In the genomic region with DNA sequence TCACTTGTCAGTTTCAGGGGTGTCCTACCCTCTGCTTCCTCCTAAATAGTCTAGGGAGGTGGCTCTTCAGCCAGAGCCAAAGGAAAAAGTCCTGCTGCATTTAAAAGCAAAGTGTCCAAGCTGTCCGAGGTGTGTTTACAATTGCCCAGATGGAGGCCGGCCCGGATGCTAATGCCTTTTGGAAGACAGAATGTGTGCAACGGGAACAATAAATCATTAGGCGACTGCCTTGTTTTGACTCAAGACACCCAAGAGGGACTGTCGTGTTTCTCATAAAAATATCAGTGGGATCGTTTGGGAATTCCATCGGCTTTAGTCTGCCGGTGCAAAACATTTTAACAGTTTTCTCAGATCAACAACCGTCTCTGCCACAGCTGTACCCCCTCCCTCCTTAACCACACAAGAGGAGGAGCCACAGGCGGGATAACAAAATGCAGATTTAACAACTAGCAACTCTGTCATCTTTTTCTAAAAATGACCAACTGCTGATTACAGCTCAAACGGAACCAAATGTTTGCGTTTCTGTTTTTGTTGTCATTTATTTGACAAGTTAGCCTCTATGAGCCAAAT, we compare ENCODE assay signal across 10 mouse cellular contexts. TPM values are rescaled to one million over a fixed set of nuclear protein-coding genes. Genes with fewer than 3 reads are reported as not detected.
DNase-seq lines count a peak whose midpoint lies in the region; ATAC-seq lines count a peak whose summit lies in the region.
"Had no signal": no experiment of that assay in that cellular context is flagged by ENCODE, and none has a peak within 500 bp of the region (broad histone marks: within the 10 kb centered on the region; RNA-seq: fewer than 3 reads in every experiment).

No protein-coding gene starts in this region.

- 56% methylated on average over 13 of the region's 13 CpGs for WGBS in hindbrain, embryonic 12.5 days
- WGBS in hindbrain, embryonic 11.5 days, result 74% methylated on average over 13 of the region's 13 CpGs

- 0 out of 2 replicates have a peak, but pooled peaks cover 4% of the 10 kb centered on the region for H3K36me3 ChIP-seq in hindbrain, embryonic 12.5 days
- H3K36me3 ChIP-seq in hindbrain, embryonic 11.5 days (ENCODE audit: control insufficient read depth, insufficient read depth, low read length), result no peaks in the 10 kb centered on the region

- H3K9me3 ChIP-seq in hindbrain, embryonic 12.5 days (replicated peaks), result no peaks in the 10 kb centered on the region
- H3K9me3 ChIP-seq in hindbrain, embryonic 11.5 days (ENCODE audit: control insufficient read depth, low read length), result no peaks in the 10 kb centered on the region
- H3K9me3 ChIP-seq: midbrain, embryonic 12.5 days had no signal

- intact Hi-C loops in left cerebral cortex, postnatal 25 days (cut with DNase I), result no loop called here

- ATAC-seq in hindbrain, embryonic 12.5 days (ENCODE audit: low FRiP score), result no peak
- ATAC-seq in hindbrain, embryonic 11.5 days (ENCODE audit: low FRiP score), result no peak

- H3K4me1 ChIP-seq in hindbrain, embryonic 12.5 days, result peaks cover 16% of the 10 kb centered on the region
- no peaks in the 10 kb centered on the region for H3K4me1 ChIP-seq in hindbrain, embryonic 11.5 days (replicated peaks; ENCODE audit: control insufficient read depth, insufficient read depth, low read length)

- no peak overlapping the region for H3K9ac ChIP-seq in hindbrain, embryonic 12.5 days
- H3K9ac ChIP-seq in hindbrain, embryonic 11.5 days (ENCODE audit: low read depth, low read length), result no peak overlapping the region
- H3K9ac ChIP-seq: midbrain, embryonic 12.5 days had no signal

- no peak overlapping the region for H3K4me2 ChIP-seq in hindbrain, embryonic 12.5 days (replicated peaks)
- H3K4me2 ChIP-seq in hindbrain, embryonic 11.5 days (replicated peaks; ENCODE audit: low read depth, low read length), result no peak overlapping the region
- H3K4me2 ChIP-seq: midbrain, embryonic 12.5 days had no signal

- DNase-seq in hindbrain, embryonic 11.5 days (ENCODE audit: low spot score), result no peak
- peak; percentile 64 for DNase-seq in urinary bladder, postnatal 14 days (ENCODE audit: low spot score)
- no peak for DNase-seq in urinary bladder, postnatal 10 days (ENCODE audit: low spot score)
- peak; percentile 67 for DNase-seq in lung, postnatal 36 days
- DNase-seq in spleen, adult 12 weeks (ENCODE audit: low spot score), result no peak
- DNase-seq in left cerebral cortex, postnatal 25 days (ENCODE audit: low spot score in 2 of 2), result no peak
- DNase-seq in Muller cell, postnatal 12 days (ENCODE audit: inconsistent ontology term), result no peak
- DNase-seq: cerebellum, adult 18-20 months had no signal

- H3K27ac ChIP-seq in hindbrain, embryonic 12.5 days, result peak overlapping the region; percentile 6; the same call in 1 of the 2 replicates
- no peak overlapping the region for H3K27ac ChIP-seq in hindbrain, embryonic 11.5 days (ENCODE audit: low read depth, low read length)
- H3K27ac ChIP-seq: midbrain, embryonic 12.5 days had no signal

- H3K4me3 ChIP-seq in hindbrain, embryonic 12.5 days, result no peak overlapping the region
- H3K4me3 ChIP-seq in hindbrain, embryonic 11.5 days (ENCODE audit: low read depth, low read length), result no peak overlapping the region
- H3K4me3 ChIP-seq: midbrain, embryonic 12.5 days had no signal

- H3K27me3 ChIP-seq in hindbrain, embryonic 12.5 days, result no peaks in the 10 kb centered on the region
- no peaks in the 10 kb centered on the region for H3K27me3 ChIP-seq in hindbrain, embryonic 11.5 days (ENCODE audit: control insufficient read depth, insufficient read depth, low read length)
- H3K27me3 ChIP-seq: midbrain, embryonic 12.5 days had no signal

RNA-seq across cellular contexts. Expression of a gene that starts 26.7 kb away (rescaled TPM):
- 0.41 and 0.73 TPM in 2 replicates for polyA plus RNA-seq in hindbrain, embryonic 12.5 days (2016; fragmentation: Nextera tagmentation; extraction: Ambion mirVana)
- 0.25 and 0.31 TPM in 2 replicates for polyA plus RNA-seq in hindbrain, embryonic 11.5 days (2014; fragmentation: Nextera tagmentation; extraction: Ambion mirVana)
- under 1 TPM; 0.07 to 0.09 TPM for total RNA-seq in left cerebral cortex, postnatal 25 days (2021)

RNA-seq across cellular contexts. Expression of a gene that starts 43.1 kb away (rescaled TPM):
- polyA plus RNA-seq in hindbrain, embryonic 12.5 days (2016; fragmentation: Nextera tagmentation; extraction: Ambion mirVana), result 5.8 and 6.4 TPM in 2 replicates
- 4.0 and 6.5 TPM in 2 replicates for polyA plus RNA-seq in hindbrain, embryonic 11.5 days (2014; fragmentation: Nextera tagmentation; extraction: Ambion mirVana)
- total RNA-seq in left cerebral cortex, postnatal 25 days (2021), result 1 to 10 TPM; 3.3 to 3.6 TPM

RNA-seq across cellular contexts. Expression of a gene that starts 55.8 kb away (rescaled TPM):
- 47.4 and 54.7 TPM in 2 replicates for polyA plus RNA-seq in hindbrain, embryonic 12.5 days (2016; fragmentation: Nextera tagmentation; extraction: Ambion mirVana)
- polyA plus RNA-seq in hindbrain, embryonic 11.5 days (2014; fragmentation: Nextera tagmentation; extraction: Ambion mirVana), result 47.5 and 51.9 TPM in 2 replicates
- total RNA-seq in left cerebral cortex, postnatal 25 days (2021), result 10 to 100 TPM; 28.9 to 29.6 TPM

Comparison
In these comparisons a context has a peak if more than half of its experiments do, and no peak if none do; other contexts are left out.
1. DNase-seq: peak in urinary bladder, postnatal 14 days (single experiment) and lung, postnatal 36 days (single experiment); none in hindbrain, embryonic 11.5 days (single experiment), urinary bladder, postnatal 10 days (single experiment), spleen, adult 12 weeks (single experiment), left cerebral cortex, postnatal 25 days (0 of 2) and Muller cell, postnatal 12 days (single experiment).